In the genomic region with DNA sequence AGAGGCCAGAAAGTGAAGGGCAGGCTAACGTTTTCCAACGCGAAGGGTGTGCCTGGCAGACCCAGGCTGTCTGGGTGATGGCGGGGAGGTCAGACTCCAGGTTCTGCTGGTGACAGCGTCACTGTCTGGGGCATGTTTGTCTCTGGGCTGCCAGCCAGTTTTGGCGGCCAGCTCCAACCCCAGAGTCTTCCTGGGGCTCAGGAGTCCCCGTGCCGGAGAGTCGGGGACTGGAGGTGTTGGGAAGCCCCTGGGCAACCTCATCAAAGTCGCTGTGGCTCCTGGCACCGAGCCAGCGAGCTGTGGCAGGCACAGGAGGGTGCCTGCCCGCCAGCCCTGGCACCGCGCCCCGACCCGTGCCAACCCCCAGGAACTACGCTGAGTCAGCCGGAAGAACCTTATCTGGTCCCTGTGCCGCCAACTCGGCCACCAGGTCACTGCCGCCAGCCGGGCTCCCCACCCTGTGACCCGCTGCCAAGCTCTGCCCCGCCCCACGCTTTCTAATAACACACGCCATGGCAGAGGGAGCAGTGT, we compare ENCODE assay signal across 8 mouse cellular contexts. TPM values are rescaled to one million over a fixed set of nuclear protein-coding genes. Genes with fewer than 3 reads are reported as not detected.
A peak's percentile ranks its signal among the peaks of the same experiment; 100 is the strongest.
DNase-seq lines count a peak whose midpoint lies in the region; ATAC-seq and TF ChIP-seq lines count a peak whose summit lies in the region.

No protein-coding gene starts in this region.

- no peak overlapping the region for H3K27ac ChIP-seq in hindbrain, embryonic 12.5 days
- no peak overlapping the region for H3K27ac ChIP-seq in hindbrain, embryonic 14.5 days
- H3K27ac ChIP-seq in intestine, postnatal 0 days (ENCODE audit: low read depth, low read length): peak overlapping the region; percentile 89
- peak overlapping the region; percentile 82 for H3K27ac ChIP-seq in lung, embryonic 15.5 days

- TF ChIP-seq CTCF in brain, embryonic 14.5 days (IDR thresholded peaks at IDR 0.05; ENCODE audit: borderline replicate concordance, extremely low read depth, insufficient read depth, insufficient read length): no peak
- no peak for TF ChIP-seq CTCF in intestine, postnatal 0 days (IDR thresholded peaks at IDR 0.05; ENCODE audit: low read depth)

- DNase-seq in hindbrain, embryonic 14.5 days (ENCODE audit: low spot score): no peak
- peak; percentile 49 for DNase-seq in brain, embryonic 14.5 days (ENCODE audit: low read depth)
- peak; percentile 54 to 56 for DNase-seq in gastrocnemius, postnatal 36 days
- peak; percentile 82 for DNase-seq in spleen, adult 12 weeks (ENCODE audit: low spot score)
- no peak for DNase-seq in right cerebral cortex, adult 18-20 months

- H3K27me3 ChIP-seq in hindbrain, embryonic 12.5 days: peaks cover 4% of the 10 kb centered on the region; the same call in 1 of the 2 replicates
- no peaks in the 10 kb centered on the region for H3K27me3 ChIP-seq in hindbrain, embryonic 14.5 days (ENCODE audit: control insufficient read depth, insufficient read depth, low read length)
- no peaks in the 10 kb centered on the region for H3K27me3 ChIP-seq in intestine, postnatal 0 days (replicated peaks; ENCODE audit: control insufficient read depth, insufficient read depth, low read length)
- H3K27me3 ChIP-seq in lung, embryonic 15.5 days: no peaks in the 10 kb centered on the region

- TF ChIP-seq POLR2A in brain, embryonic 14.5 days (IDR thresholded peaks at IDR 0.05; ENCODE audit: borderline replicate concordance, extremely low read depth, insufficient read depth, insufficient read length, poor library complexity, severe bottlenecking): no peak

- H3K4me3 ChIP-seq in hindbrain, embryonic 12.5 days: no peak overlapping the region
- no peak overlapping the region for H3K4me3 ChIP-seq in hindbrain, embryonic 14.5 days (replicated peaks; ENCODE audit: low read length)
- no peak overlapping the region for H3K4me3 ChIP-seq in intestine, postnatal 0 days (ENCODE audit: low read depth, low read length)
- H3K4me3 ChIP-seq in lung, embryonic 15.5 days: peak overlapping the region; percentile 2; the same call in 1 of the 2 replicates

- peak; percentile 15; the same call in 1 of the 2 replicates for ATAC-seq in hindbrain, embryonic 12.5 days (ENCODE audit: low FRiP score)
- no peak for ATAC-seq in hindbrain, embryonic 14.5 days (ENCODE audit: low FRiP score)
- peak; percentile 79 for ATAC-seq in intestine, postnatal 0 days
- ATAC-seq in lung, embryonic 15.5 days (ENCODE audit: borderline replicate concordance, extremely low read depth, low FRiP score, low TSS enrichment): peak; percentile 33

- H3K9ac ChIP-seq in hindbrain, embryonic 12.5 days: no peak overlapping the region
- H3K9ac ChIP-seq in hindbrain, embryonic 14.5 days: no peak overlapping the region
- no peak overlapping the region; the same call in 1 of the 2 replicates for H3K9ac ChIP-seq in intestine, postnatal 0 days (ENCODE audit: low read depth, low read length)
- no peak overlapping the region; the same call in none of the 2 replicates for H3K9ac ChIP-seq in lung, embryonic 15.5 days

- no peak overlapping the region; the same call in 1 of the 2 replicates for H3K4me2 ChIP-seq in hindbrain, embryonic 12.5 days (replicated peaks)
- no peak overlapping the region; the same call in 1 of the 2 replicates for H3K4me2 ChIP-seq in hindbrain, embryonic 14.5 days (replicated peaks)
- peak overlapping the region; percentile 55 for H3K4me2 ChIP-seq in intestine, postnatal 0 days (replicated peaks; ENCODE audit: low read depth)
- H3K4me2 ChIP-seq in lung, embryonic 15.5 days: peak overlapping the region; percentile 45

- peaks cover 35% of the 10 kb centered on the region for H3K36me3 ChIP-seq in hindbrain, embryonic 12.5 days
- peaks cover 17% of the 10 kb centered on the region for H3K36me3 ChIP-seq in hindbrain, embryonic 14.5 days (replicated peaks; ENCODE audit: control insufficient read depth, insufficient read depth)
- H3K36me3 ChIP-seq in intestine, postnatal 0 days (ENCODE audit: control insufficient read depth, insufficient read depth): peaks cover 35% of the 10 kb centered on the region
- H3K36me3 ChIP-seq in lung, embryonic 15.5 days: peaks cover 6% of the 10 kb centered on the region; the same call in 1 of the 2 replicates

- H3K9me3 ChIP-seq in hindbrain, embryonic 12.5 days (replicated peaks): no peaks in the 10 kb centered on the region
- no peaks in the 10 kb centered on the region for H3K9me3 ChIP-seq in hindbrain, embryonic 14.5 days (ENCODE audit: control insufficient read depth, low read length)
- no peaks in the 10 kb centered on the region for H3K9me3 ChIP-seq in intestine, postnatal 0 days (ENCODE audit: control insufficient read depth)
- H3K9me3 ChIP-seq in lung, embryonic 15.5 days: no peaks in the 10 kb centered on the region

- peaks cover 49% of the 10 kb centered on the region for H3K4me1 ChIP-seq in hindbrain, embryonic 12.5 days
- H3K4me1 ChIP-seq in hindbrain, embryonic 14.5 days (replicated peaks; ENCODE audit: control insufficient read depth, insufficient read depth, low read length): peaks cover 21% of the 10 kb centered on the region
- H3K4me1 ChIP-seq in intestine, postnatal 0 days (replicated peaks; ENCODE audit: control insufficient read depth, insufficient read depth, low read length): peaks cover 26% of the 10 kb centered on the region
- peaks cover 71% of the 10 kb centered on the region for H3K4me1 ChIP-seq in lung, embryonic 15.5 days

- intact Hi-C loops in gastrocnemius, postnatal 36 days (cut with DNase I): no loop called here

- WGBS in hindbrain, embryonic 12.5 days: 74% methylated on average over 27 of the region's 27 CpGs
- WGBS in hindbrain, embryonic 14.5 days: 48% methylated on average over 27 of the region's 27 CpGs
- WGBS in intestine, postnatal 0 days: 29% methylated on average over 27 of the region's 27 CpGs
- WGBS in lung, embryonic 15.5 days: 32% methylated on average over 27 of the region's 27 CpGs

RNA-seq across cellular contexts. Expression of a gene that starts 10.1 kb away (rescaled TPM):
- polyA plus RNA-seq in hindbrain, embryonic 12.5 days (2016; fragmentation: Nextera tagmentation; extraction: Ambion mirVana): 4.7 and 5.3 TPM in 2 replicates
- 3.4 and 3.8 TPM in 2 replicates for polyA plus RNA-seq in hindbrain, embryonic 14.5 days (2014; fragmentation: Nextera tagmentation; extraction: Ambion mirVana)
- polyA plus RNA-seq in brain, embryonic 14.5 days (2012; rRNA removed): 5.2 and 7.0 TPM in 2 replicates
- 1 to 10 TPM; 1.3 to 1.8 TPM for total RNA-seq in gastrocnemius, postnatal 36 days (2021)
- polyA plus RNA-seq in intestine, postnatal 0 days (2015; fragmentation: Nextera tagmentation; extraction: Ambion mirVana): 8.7 and 13.2 TPM in 2 replicates
- 4.8 and 6.0 TPM in 2 replicates for polyA plus RNA-seq in lung, embryonic 15.5 days (2015; fragmentation: Nextera tagmentation; extraction: Ambion mirVana)

RNA-seq across cellular contexts. Expression of a gene that starts 16.0 kb away (rescaled TPM):
- 173 and 184 TPM in 2 replicates for polyA plus RNA-seq in hindbrain, embryonic 12.5 days (2016; fragmentation: Nextera tagmentation; extraction: Ambion mirVana)
- polyA plus RNA-seq in hindbrain, embryonic 14.5 days (2014; fragmentation: Nextera tagmentation; extraction: Ambion mirVana): 228 and 232 TPM in 2 replicates
- 195 and 197 TPM in 2 replicates for polyA plus RNA-seq in brain, embryonic 14.5 days (2012; rRNA removed)
- 100 to 1,000 TPM; 114 to 118 TPM for total RNA-seq in gastrocnemius, postnatal 36 days (2021)
- 62.0 and 62.8 TPM in 2 replicates for polyA plus RNA-seq in intestine, postnatal 0 days (2015; fragmentation: Nextera tagmentation; extraction: Ambion mirVana)
- polyA plus RNA-seq in lung, embryonic 15.5 days (2015; fragmentation: Nextera tagmentation; extraction: Ambion mirVana): 143 and 152 TPM in 2 replicates

RNA-seq across cellular contexts. Expression of a gene that starts 20.2 kb away (rescaled TPM):
- 1.2 and 1.6 TPM in 2 replicates for polyA plus RNA-seq in hindbrain, embryonic 12.5 days (2016; fragmentation: Nextera tagmentation; extraction: Ambion mirVana)
- 1.7 and 2.6 TPM in 2 replicates for polyA plus RNA-seq in hindbrain, embryonic 14.5 days (2014; fragmentation: Nextera tagmentation; extraction: Ambion mirVana)
- 4.1 and 4.4 TPM in 2 replicates for polyA plus RNA-seq in brain, embryonic 14.5 days (2012; rRNA removed)
- total RNA-seq in gastrocnemius, postnatal 36 days (2021): under 1 TPM in 1 of 2 experiments, not detected in 1; 0.23 TPM
- polyA plus RNA-seq in intestine, postnatal 0 days (2015; fragmentation: Nextera tagmentation; extraction: Ambion mirVana): 0.21 and 0.47 TPM in 2 replicates
- polyA plus RNA-seq in lung, embryonic 15.5 days (2015; fragmentation: Nextera tagmentation; extraction: Ambion mirVana): 0.59 and 0.87 TPM in 2 replicates

RNA-seq across cellular contexts. Expression of a gene that starts 23.0 kb away (rescaled TPM):
- 89.4 and 100 TPM in 2 replicates for polyA plus RNA-seq in hindbrain, embryonic 12.5 days (2016; fragmentation: Nextera tagmentation; extraction: Ambion mirVana)
- polyA plus RNA-seq in hindbrain, embryonic 14.5 days (2014; fragmentation: Nextera tagmentation; extraction: Ambion mirVana): 91.8 and 97.8 TPM in 2 replicates
- 59.7 and 74.1 TPM in 2 replicates for polyA plus RNA-seq in brain, embryonic 14.5 days (2012; rRNA removed)
- total RNA-seq in gastrocnemius, postnatal 36 days (2021): 10 to 100 TPM; 17.5 to 23.9 TPM
- 41.9 and 44.0 TPM in 2 replicates for polyA plus RNA-seq in intestine, postnatal 0 days (2015; fragmentation: Nextera tagmentation; extraction: Ambion mirVana)
- polyA plus RNA-seq in lung, embryonic 15.5 days (2015; fragmentation: Nextera tagmentation; extraction: Ambion mirVana): 95.1 and 96.2 TPM in 2 replicates

RNA-seq across cellular contexts. Expression of a gene that starts 26.3 kb away (rescaled TPM):
- 25.5 and 54.9 TPM in 2 replicates for polyA plus RNA-seq in hindbrain, embryonic 12.5 days (2016; fragmentation: Nextera tagmentation; extraction: Ambion mirVana)
- polyA plus RNA-seq in hindbrain, embryonic 14.5 days (2014; fragmentation: Nextera tagmentation; extraction: Ambion mirVana): 1.1 TPM in 1 of 2 replicates, not detected in the other
- not detected in 2 replicates for polyA plus RNA-seq in brain, embryonic 14.5 days (2012; rRNA removed)
- not detected for total RNA-seq in gastrocnemius, postnatal 36 days (2021)
- 2.9 and 17.9 TPM in 2 replicates for polyA plus RNA-seq in intestine, postnatal 0 days (2015; fragmentation: Nextera tagmentation; extraction: Ambion mirVana)
- 1.2 and 1.7 TPM in 2 replicates for polyA plus RNA-seq in lung, embryonic 15.5 days (2015; fragmentation: Nextera tagmentation; extraction: Ambion mirVana)

Comparison
In these comparisons a context has a peak if more than half of its experiments do, and no peak if none do; other contexts are left out.
1. H3K27ac ChIP-seq: peak in intestine, postnatal 0 days (single experiment) and lung, embryonic 15.5 days (single experiment); none in hindbrain, embryonic 12.5 days (single experiment) and hindbrain, embryonic 14.5 days (single experiment).
2. H3K4me2 ChIP-seq: peak in intestine, postnatal 0 days (single experiment) and lung, embryonic 15.5 days (single experiment); none in hindbrain, embryonic 12.5 days (single experiment) and hindbrain, embryonic 14.5 days (single experiment).
3. DNase-seq: peak in brain, embryonic 14.5 days (single experiment), gastrocnemius, postnatal 36 days (2 of 2) and spleen, adult 12 weeks (single experiment); none in hindbrain, embryonic 14.5 days (single experiment) and right cerebral cortex, adult 18-20 months (single experiment).